Mouse (Mus musculus) brain, embryonic 14.5 days (tissue): ENCODE measurements at regions not wholly inside any gene's neighbourhood (a gene's known extent, or its start where the extent isn't known, plus 50 kb on each side); places are given as distances from the start of the nearest gene placed in this dataset.

Experiments used
- CTCF ChIP-seq: fragments of 200-500 bp; IDR thresholded peaks from 2 replicates; pipeline ENCODE4 v1.5.1; 2012; ENCODE audit warnings: inconsistent platforms, mild to moderate bottlenecking, moderate library complexity, borderline replicate concordance; ENCODE audit not compliant: insufficient read depth, insufficient read length; ENCODE audit errors: extremely low read depth
- POLR2A ChIP-seq: fragments of 200-500 bp; IDR thresholded peaks from 2 replicates; pipeline ENCODE4 v1.6.1; 2012; ENCODE audit warnings: mild to moderate bottlenecking, inconsistent platforms, borderline replicate concordance; ENCODE audit not compliant: poor library complexity, insufficient read depth, insufficient read length, severe bottlenecking; ENCODE audit errors: extremely low read depth

DNA sequence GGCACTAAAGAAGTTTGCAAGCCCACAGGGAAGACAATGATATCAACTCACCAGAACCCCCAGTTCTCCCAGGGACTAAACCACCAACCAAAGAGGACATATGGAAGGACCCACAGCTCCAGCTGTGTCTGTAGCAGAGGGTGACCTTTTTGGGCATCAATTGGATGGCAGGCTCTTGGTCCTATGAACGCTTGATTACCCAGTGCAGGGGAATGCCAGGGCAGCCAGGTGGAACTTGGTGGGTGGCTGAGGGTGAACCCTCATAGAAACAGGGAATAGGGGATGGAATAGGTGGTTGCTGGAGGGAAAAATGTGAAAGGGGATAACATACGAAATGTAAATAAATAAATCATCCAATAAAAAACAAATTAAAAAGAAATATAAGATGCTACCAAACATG is 430.0 kb upstream of the Bche start:
- TF ChIP-seq CTCF (no peak), POLR2A (no peak)
